Mouse (Mus musculus): ENCODE results near the gene Sdhc. TPM values are rescaled to one million over a fixed set of nuclear protein-coding genes. Genes with fewer than 3 reads are reported as not detected.

The Sdhc gene
- total and polyA plus RNA-seq, 3 experiments: 87.5 to 205 (median 153) TPM

GRCm38 (mm10) chr1:171121839-171122238, 28.6 kb downstream of the Sdhc start:
- dilution Hi-C loops (cut with MboI; ENCODE audit: extremely low pct_ligation_motif_present, extremely low pct_unique_long_range_greater_than_20kb, low sequenced_read_pairs): no loop called here
- in situ Hi-C loops (cut with MboI; ENCODE audit: low pct_ligation_motif_present, low pct_unique_long_range_greater_than_20kb, low sequenced_read_pairs): no loop called here
- Histone ChIP-seq H3K27ac (ENCODE audit: insufficient read depth, low read depth) (no peak overlapping the region), H3K79me2 (replicated peaks; ENCODE audit: control insufficient read depth, extremely low read depth, insufficient read depth, poor library complexity, severe bottlenecking) (no peaks in the 10 kb centered on the region), H3K36me3 (replicated peaks in 1 of 2; ENCODE audit: control insufficient read depth in 1 of 2, insufficient read depth in 1 of 2, low read length in 1 of 2) (peaks cover 0 to 7% of the 10 kb centered on the region in 2 experiments), H3K4me3 (replicated peaks in 1 of 3; ENCODE audit: low read depth in 2 of 3, low read length in 2 of 3, poor library complexity in 1 of 3) (no peak overlapping the region), H3K27me3 (replicated peaks) (no peaks in the 10 kb centered on the region), H3K4me2 (ENCODE audit: insufficient read depth, low read depth, poor library complexity, severe bottlenecking) (no peak overlapping the region), H3K9ac (ENCODE audit: insufficient read depth, low read depth) (no peak overlapping the region), H3K4me1 (ENCODE audit: control insufficient read depth in 1 of 2, insufficient read depth in 2 of 2) (peaks cover 7 to 15% of the 10 kb centered on the region in 2 experiments), H3K9me3 (replicated peaks; ENCODE audit: low read length) (no peaks in the 10 kb centered on the region)
- no peak for DNase-seq (ENCODE audit: extremely low read depth)
- no peak for TF ChIP-seq JUND (conservative IDR thresholded peaks at IDR 0.05; ENCODE audit: low read depth, low read length)

DNA sequence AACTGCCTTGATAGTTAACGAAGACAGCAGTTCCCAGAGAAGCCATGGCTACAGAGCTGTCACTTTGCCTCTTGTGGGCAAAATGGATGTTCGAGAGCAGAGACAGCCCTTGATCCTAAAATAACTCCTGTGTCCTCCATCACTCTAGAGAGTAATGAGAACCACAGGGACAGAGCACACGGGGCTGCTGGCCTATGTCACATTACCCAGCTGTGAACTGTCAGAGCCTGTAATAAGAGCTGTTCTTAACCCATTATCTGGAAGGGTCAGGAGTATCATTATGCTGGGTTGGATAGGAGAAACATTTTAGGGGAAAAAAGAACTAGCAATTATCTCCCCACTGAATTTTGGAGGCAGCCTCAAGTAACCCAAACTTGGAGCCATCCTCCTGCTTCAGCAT, 29.5 kb downstream of the Sdhc start:
- Histone ChIP-seq H3K36me3 (replicated peaks in 1 of 2; ENCODE audit: control insufficient read depth in 1 of 2, insufficient read depth in 1 of 2, low read length in 1 of 2) (peaks cover 0 to 2% of the 10 kb centered on the region in 2 experiments), H3K27ac (ENCODE audit: insufficient read depth, low read depth) (no peak overlapping the region), H3K9ac (ENCODE audit: insufficient read depth, low read depth) (no peak overlapping the region), H3K79me2 (replicated peaks; ENCODE audit: control insufficient read depth, extremely low read depth, insufficient read depth, poor library complexity, severe bottlenecking) (no peaks in the 10 kb centered on the region), H3K9me3 (replicated peaks; ENCODE audit: low read length) (no peaks in the 10 kb centered on the region), H3K4me3 (replicated peaks in 1 of 3; ENCODE audit: low read depth in 2 of 3, low read length in 2 of 3, poor library complexity in 1 of 3) (no peak overlapping the region), H3K4me1 (ENCODE audit: control insufficient read depth in 1 of 2, insufficient read depth in 2 of 2) (peaks cover 7 to 15% of the 10 kb centered on the region in 2 experiments), H3K4me2 (ENCODE audit: insufficient read depth, low read depth, poor library complexity, severe bottlenecking) (no peak overlapping the region), H3K27me3 (replicated peaks) (no peaks in the 10 kb centered on the region)
- in situ Hi-C loops (cut with MboI; ENCODE audit: low pct_ligation_motif_present, low pct_unique_long_range_greater_than_20kb, low sequenced_read_pairs): no loop called here
- no peak for DNase-seq (ENCODE audit: extremely low read depth)
- TF ChIP-seq KAT2A (IDR thresholded peaks at IDR 0.05; ENCODE audit: insufficient replicate concordance, low read length) (no peak), USF1 (IDR thresholded peaks at IDR 0.05; ENCODE audit: low read depth, low read length) (no peak), POLR2A (IDR thresholded peaks at IDR 0.05; ENCODE audit: low read depth, low read length) (no peak), CTCF (conservative IDR thresholded peaks at IDR 0.05 in 1 of 2, IDR thresholded peaks at IDR 0.05 in 1 of 2; ENCODE audit: low read depth in 2 of 2, low read length in 2 of 2) (no peak), MAX (IDR thresholded peaks at IDR 0.05; ENCODE audit: low read length) (no peak), ZKSCAN1 (IDR thresholded peaks at IDR 0.05; ENCODE audit: borderline replicate concordance, low read depth, low read length) (no peak), ETS1 (conservative IDR thresholded peaks at IDR 0.05; ENCODE audit: low read depth, low read length) (no peak), TBP (conservative IDR thresholded peaks at IDR 0.05; ENCODE audit: low read depth, low read length) (no peak), USF2 (conservative IDR thresholded peaks at IDR 0.05; ENCODE audit: low read depth, low read length) (no peak), CHD1 (IDR thresholded peaks at IDR 0.05; ENCODE audit: low read depth, low read length) (no peak), CHD2 (IDR thresholded peaks at IDR 0.05; ENCODE audit: low read length) (no peak), UBTF (IDR thresholded peaks at IDR 0.05; ENCODE audit: low read depth, low read length) (no peak), MXI1 (IDR thresholded peaks at IDR 0.05; ENCODE audit: low read depth, low read length) (no peak), RAD21 (IDR thresholded peaks at IDR 0.05; ENCODE audit: low read depth, low read length) (no peak), SIN3A (IDR thresholded peaks at IDR 0.05; ENCODE audit: low read length) (no peak)
- dilution Hi-C loops (cut with MboI; ENCODE audit: extremely low pct_ligation_motif_present, extremely low pct_unique_long_range_greater_than_20kb, low sequenced_read_pairs): no loop called here

- dilution Hi-C loops (cut with MboI; ENCODE audit: extremely low pct_ligation_motif_present, extremely low pct_unique_long_range_greater_than_20kb, low sequenced_read_pairs): no loop called here
- in situ Hi-C loops (cut with MboI; ENCODE audit: low pct_ligation_motif_present, low pct_unique_long_range_greater_than_20kb, low sequenced_read_pairs): no loop called here
- no peaks in the 10 kb centered on the region for H3K9me3 ChIP-seq (replicated peaks; ENCODE audit: low read length)
Measured at GRCm38 (mm10) chr1:171119405-171119804, 31.0 kb downstream of the Sdhc start.

More at GRCm38 (mm10) chr1:171119405-171119804, 31.0 kb downstream of the Sdhc start:
- peaks cover 7 to 15% of the 10 kb centered on the region in 2 experiments for H3K4me1 ChIP-seq (ENCODE audit: control insufficient read depth in 1 of 2, insufficient read depth in 2 of 2)
- no peak overlapping the region for H3K27ac ChIP-seq (ENCODE audit: insufficient read depth, low read depth)
- H3K4me3 ChIP-seq (replicated peaks in 1 of 3; ENCODE audit: low read depth in 2 of 3, low read length in 2 of 3, poor library complexity in 1 of 3): no peak overlapping the region
- TF ChIP-seq MYC (IDR thresholded peaks at IDR 0.05; ENCODE audit: low read depth, low read length) (no peak), BHLHE40 (IDR thresholded peaks at IDR 0.05; ENCODE audit: low read depth, low read length) (no peak), CHD2 (IDR thresholded peaks at IDR 0.05; ENCODE audit: low read length) (no peak), ZMIZ1 (IDR thresholded peaks at IDR 0.05; ENCODE audit: low read depth, low read length) (no peak), NELFE (IDR thresholded peaks at IDR 0.05; ENCODE audit: low read depth, low read length) (no peak), PAX5 (IDR thresholded peaks at IDR 0.05; ENCODE audit: low read length) (no peak), USF2 (conservative IDR thresholded peaks at IDR 0.05; ENCODE audit: low read depth, low read length) (no peak), ELF1 (IDR thresholded peaks at IDR 0.05; ENCODE audit: low read depth, low read length) (no peak), RAD21 (IDR thresholded peaks at IDR 0.05; ENCODE audit: low read depth, low read length) (no peak), ZKSCAN1 (IDR thresholded peaks at IDR 0.05; ENCODE audit: borderline replicate concordance, low read depth, low read length) (no peak), KAT2A (IDR thresholded peaks at IDR 0.05; ENCODE audit: insufficient replicate concordance, low read length) (no peak)
- H3K27me3 ChIP-seq (replicated peaks): no peaks in the 10 kb centered on the region
- no peak for DNase-seq (ENCODE audit: extremely low read depth)
- no peak overlapping the region for H3K9ac ChIP-seq (ENCODE audit: insufficient read depth, low read depth)
- H3K79me2 ChIP-seq (replicated peaks; ENCODE audit: control insufficient read depth, extremely low read depth, insufficient read depth, poor library complexity, severe bottlenecking): no peaks in the 10 kb centered on the region
- no peaks in the 10 kb centered on the region for H3K36me3 ChIP-seq (replicated peaks in 1 of 2; ENCODE audit: control insufficient read depth in 1 of 2, insufficient read depth in 1 of 2, low read length in 1 of 2)
- no peak overlapping the region for H3K4me2 ChIP-seq (ENCODE audit: insufficient read depth, low read depth, poor library complexity, severe bottlenecking)

All from CH12.LX (cell line).